Mouse (Mus musculus): ENCODE results near the gene Dennd5a.
A peak's percentile ranks its signal among the peaks of the same experiment; 100 is the strongest.
"Not testable (repeated sequence)": the region's sequence is repeated elsewhere in the genome, so short reads cannot be mapped to it uniquely, and the experiment has no call there.

Dennd5a gene

DNA sequence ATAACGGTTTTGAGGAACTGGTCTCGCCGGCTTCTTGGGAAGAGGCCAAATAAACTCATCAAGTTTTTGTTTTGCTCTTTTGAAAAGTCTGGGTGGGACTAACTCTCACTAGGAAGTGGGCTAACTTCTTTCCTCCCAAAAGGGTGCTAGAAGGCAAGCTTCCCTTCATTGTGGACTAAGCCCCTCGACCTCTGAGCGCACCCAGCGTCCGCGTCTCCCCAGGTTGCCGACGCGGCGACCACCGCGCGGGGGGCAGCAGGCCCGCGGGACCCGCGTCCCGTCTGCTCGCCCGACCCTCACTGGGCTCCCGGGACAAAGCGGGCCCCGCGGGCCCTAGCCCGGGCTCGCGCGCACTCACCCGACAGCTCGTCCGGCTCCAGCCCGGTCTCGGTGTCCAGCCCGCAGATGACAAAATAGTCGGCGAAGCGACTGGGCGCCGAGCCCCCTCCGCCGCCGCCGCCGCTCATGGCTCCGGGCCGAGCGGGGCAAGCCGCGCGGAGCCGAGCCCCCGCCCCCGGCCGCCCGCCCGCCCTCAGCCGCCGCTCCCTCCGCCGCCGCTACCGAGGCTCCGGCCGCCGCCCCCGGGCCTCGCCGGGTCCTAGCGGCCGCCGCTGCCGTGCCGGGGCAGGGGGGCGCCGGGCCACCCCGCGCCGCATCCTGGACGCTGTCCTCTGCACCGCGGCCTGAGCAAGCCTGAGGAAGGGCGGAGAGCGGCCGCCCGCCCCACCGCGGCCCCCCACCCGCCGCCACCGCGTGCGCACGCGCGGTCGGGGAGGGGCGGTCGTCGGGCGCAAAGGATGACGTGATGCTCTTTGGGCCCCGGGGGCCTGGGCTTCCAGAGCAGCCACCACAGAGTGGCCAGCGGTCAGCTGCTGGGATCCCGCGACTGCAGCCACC lies at the start of gene Dennd5a:
Gene Dennd5a, minus strand, starts transcription at position 755 of the 897 bp plus-strand sequence.
- peak; percentile 91 for DNase-seq (ENCODE audit: low spot score)

DNA sequence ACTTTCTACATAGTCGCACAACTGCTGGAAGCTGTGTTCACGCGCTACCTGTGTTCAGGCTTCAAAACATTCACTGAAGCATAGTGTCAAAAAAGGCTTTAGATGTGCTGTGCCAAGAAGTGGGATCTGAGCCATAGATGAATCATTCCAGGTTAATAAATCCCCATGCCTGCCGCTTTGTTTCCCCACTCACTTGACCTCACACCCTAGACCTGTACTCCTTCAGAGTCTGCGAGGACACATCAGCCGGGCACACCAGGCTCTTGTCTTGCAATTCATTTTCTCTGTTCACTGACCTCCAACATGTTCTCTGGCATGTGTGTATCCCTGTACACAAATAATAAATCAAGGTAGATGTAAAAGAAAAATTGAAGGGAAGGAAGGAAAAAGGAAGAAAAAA lies 48.8 kb upstream of the Dennd5a start:
- no peak for DNase-seq (ENCODE audit: low spot score)

DNA sequence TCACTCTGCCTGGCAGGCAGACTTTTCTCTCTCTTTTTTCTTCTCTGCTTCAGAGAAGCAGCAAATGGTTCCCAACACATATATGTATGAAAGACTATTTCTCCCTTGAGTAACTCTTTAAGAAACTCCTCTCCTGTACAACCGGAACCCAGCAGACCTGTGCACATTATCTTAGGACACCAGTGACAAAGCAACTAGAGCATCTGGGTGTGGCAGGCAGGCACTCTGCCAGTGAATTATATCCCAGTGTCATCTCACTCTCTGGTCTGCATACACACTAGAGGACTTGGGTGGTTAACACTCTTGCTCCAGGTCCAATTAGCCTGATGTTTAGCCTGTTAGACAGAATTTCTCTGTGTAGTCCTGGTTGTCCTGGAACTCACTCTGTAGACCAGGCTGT lies 48.2 kb upstream of the Dennd5a start:
- DNase-seq (ENCODE audit: low spot score) = no peak

DNA sequence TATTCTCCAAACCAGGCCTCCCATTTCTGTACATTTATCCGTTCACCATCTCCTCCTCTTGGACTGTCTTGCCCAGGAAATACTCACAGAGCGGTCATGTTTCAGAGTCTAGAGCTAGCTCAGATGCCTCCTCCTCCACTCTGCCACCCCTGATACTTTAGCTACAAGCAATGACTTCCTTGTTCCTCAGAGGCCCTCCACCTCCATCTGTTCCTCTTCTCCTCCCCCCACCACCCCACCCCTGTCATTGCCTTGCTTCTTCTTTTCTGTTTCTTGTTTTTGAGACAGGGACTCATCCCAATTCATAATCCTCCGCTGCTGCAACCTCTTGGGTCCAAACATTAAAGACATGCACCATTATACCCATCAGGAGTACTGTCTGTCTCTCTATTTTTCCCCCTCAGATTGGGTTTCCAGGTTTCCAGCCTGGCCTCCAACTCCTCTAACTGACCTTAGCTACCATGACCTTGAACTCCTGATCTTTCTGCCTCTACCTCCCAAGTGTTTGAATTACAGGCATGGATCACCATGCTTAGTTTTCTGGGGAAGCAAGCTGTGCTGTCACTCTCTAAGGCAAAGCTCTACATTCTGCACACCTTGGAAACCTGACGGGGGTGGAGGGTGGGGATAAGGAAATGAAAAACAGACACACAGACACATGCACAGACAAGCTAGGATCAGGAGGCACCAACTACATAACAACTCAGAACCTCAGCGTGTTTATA lies 46.4 kb upstream of the Dennd5a start:
- DNase-seq (ENCODE audit: low spot score) = no peak

DNA sequence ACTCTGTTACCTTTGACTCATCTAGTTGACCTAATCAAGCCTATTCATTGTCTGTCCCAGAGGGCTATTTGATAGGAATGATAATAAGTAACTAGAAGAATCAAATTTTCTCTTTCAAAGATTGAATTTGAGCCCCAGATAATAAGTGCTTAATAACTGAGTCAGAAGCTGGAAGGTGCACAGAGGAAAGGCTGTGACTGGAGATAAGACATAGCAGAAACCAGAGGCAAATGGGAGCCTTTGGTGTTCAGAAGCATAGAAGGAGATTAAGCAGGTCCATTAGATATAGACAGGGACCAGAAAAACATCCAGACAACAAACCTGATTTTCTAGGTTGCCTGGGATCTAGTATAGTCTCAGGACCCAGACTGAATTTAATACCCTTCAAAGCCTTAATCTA lies 45.7 kb upstream of the Dennd5a start:
- DNase-seq (ENCODE audit: low spot score) = no peak

DNA sequence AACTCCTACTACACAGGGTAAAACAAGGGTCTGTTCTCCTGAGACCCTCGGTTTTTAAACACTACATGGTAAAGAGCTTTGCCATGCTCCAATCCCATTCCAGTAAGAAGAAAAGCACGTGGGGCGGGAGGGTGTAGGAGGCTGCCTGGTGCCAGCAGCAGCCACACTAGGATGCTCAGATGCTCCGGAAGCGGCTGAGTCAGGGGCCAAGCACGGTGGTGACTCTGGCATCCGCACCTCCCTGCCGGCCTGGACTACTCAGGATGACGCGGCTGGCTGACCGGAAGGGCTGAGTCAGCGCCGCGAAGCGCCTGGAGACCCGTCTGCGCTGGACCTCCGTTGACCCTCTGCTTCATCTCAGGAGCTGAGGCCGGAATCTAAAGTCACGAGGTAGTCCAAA lies 42.7 kb upstream of the Dennd5a start:
- DNase-seq (ENCODE audit: low spot score) = peak; percentile 73

DNA sequence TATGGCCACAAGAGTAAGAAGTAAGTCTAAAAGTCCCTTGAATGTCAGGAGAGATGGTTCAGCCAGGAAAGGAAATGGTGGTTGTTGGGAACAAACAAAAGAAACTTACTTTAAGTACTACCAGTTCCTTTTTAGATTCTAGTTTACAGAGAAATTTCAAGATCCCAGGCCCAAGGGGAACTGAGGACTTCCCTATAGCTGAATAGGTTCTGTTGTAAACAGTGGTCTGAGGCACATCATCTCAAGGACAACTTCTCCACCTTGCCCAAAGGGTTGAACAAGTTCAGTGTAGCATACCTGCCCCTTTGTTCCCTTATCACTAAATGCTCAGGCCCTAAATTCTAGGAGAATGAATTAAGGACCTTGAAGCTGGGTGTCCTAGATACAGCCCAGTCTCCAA lies 41.8 kb upstream of the Dennd5a start:
- no peak for DNase-seq (ENCODE audit: low spot score)

DNA sequence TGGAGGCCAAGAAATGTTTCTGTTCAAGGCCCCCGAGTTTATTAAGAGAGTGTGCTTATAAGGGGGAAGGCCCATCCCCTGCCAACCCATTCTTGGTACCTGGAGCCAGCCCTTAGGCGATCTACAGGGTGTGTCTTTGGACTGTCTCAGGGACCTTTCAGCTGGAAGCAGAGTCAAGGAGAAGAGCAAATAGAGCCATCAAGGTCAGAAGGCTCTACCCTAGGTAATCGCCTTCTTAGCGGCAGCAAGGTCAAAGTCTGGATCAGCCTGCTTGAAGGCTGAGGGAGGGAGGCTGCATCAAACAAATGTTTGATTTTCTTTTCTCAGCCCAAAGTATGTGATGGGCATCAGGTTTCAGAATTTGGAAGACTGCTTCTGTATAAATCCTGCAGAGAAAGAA lies 38.1 kb upstream of the Dennd5a start:
- DNase-seq (ENCODE audit: low spot score) = no peak

DNA sequence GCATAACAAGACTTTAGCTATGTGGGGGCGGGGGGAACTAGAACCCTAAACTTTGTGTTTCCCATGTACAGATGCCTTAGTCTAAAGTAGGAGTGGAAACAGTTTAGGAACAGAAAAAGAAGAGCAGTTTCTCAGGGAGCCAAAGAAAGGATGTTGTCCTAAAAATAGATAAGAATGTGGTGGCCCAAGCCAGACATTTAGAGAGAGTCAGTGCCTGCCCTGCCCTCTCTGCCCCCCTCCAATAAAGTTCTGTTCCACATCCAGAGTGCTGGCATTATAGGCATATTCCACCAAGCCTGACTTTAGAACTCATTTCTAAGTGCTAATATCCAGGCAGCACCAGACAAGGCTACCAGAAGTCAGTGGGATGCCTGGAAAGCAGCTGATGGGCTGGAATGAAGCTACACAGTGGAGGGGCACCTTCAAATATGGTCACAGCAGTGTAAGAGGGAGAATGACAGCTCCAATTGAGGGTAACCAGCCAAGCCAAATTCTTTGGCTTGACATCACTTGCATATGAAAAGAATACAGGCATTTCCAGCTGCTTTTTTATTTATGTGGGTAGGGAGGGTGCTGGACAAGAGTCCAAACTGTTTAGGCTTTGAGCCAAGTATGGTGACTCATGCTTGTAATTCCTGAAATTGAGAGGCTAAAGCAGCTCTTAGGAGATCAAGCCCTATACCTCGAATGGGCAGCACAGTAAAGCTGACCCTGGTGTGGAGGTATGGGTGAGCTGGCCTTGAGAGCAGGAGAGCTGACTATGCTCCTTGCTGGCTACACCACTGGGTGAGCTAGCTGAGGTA lies 33.1 kb upstream of the Dennd5a start:
- DNase-seq (ENCODE audit: low spot score) = no peak

DNA sequence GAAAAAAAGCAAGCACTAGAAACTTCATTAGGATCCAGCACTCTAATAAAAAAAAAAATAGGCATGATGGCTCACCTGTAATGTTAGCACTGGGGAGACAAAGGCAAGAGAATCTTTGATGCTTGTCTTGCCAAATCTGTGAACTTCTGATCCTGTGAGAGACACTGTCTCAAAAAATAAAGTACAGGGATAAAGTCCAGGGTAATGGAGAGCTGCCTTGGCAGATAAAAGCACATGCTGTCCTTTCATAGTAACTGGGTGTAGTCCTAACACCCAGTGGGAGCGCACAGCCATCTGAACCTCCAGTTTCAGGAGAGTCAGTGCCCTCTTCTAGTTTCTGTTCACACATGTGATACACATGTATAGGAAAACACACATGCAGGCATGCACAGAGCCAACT lies 31.0 kb upstream of the Dennd5a start:
- no peak for DNase-seq (ENCODE audit: low spot score)

DNA sequence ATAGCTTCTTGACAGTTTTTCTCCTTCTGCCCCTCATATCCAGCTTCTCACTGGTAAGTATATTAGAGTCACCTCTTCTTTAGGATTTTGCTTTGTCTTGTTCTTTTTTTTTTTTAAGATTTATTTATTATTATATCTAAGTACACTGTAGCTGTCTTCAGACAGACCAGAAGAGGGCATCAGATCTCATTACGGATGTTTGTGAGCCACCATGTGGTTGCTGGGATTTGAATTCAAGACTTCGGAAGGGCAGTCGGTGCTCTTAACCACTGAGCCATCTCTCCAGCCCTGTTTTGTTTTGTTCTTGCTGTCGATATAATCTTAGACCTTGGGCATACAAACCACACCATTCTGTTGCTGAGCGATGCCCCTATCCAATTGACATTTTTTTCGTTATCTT lies 26.5 kb upstream of the Dennd5a start, which contains the start of gene Tmem41b:
Gene Tmem41b, minus strand, starts transcription at position 155 of the 400 bp plus-strand sequence.
- DNase-seq (ENCODE audit: low spot score) = peak; percentile 38

DNA sequence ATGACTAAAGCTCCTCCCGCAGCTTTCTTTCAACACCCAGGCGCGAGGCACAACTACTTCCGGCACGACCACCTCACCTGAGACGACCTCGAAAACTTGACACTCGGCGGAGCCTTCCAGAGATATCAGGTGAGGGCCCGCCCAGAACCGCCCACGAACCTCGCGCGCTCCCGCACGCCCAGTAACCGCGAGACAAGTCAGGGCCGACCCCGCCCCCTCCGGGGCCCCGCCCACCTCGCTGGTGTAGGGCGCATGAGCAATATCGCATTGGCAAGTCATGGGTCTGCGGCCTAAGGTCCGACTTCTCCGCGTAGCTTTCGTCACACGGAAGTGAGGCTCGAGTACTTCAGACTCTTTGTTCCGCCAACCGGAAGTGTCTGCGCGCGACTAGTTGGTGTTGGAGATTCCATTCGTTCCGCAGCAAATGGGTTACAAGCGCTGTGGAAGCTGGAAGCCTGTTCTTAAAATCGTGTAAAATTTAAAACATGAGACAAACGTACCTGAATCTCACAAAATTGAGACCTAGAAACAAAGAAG lies 25.9 kb upstream of the Dennd5a start:
- peak; percentile 99 for DNase-seq (ENCODE audit: low spot score)

DNA sequence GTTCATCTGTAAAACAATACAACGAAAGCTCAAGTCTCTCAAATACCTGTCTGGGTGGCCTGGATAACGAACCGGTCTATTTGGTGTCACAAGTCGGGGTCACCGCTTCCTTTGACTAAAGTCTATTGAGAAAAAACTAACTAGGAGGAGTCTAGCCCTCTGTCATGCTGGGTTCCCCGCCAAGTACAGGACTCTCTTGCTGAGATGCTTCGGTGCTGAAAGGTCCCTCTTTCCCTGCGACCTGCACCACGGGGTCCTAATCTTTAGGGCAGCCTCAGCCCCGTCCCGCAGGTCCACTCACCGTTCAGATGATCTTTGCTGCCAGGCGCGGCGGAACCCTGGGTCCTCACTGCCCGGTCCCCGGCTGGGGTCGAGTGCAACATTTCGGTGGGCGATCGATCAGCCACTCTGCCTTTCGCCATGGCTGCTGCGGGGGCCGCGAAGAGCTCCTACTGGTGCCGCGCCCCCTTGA lies 25.4 kb upstream of the Dennd5a start:
- DNase-seq (ENCODE audit: low spot score) = peak; percentile 34

DNA sequence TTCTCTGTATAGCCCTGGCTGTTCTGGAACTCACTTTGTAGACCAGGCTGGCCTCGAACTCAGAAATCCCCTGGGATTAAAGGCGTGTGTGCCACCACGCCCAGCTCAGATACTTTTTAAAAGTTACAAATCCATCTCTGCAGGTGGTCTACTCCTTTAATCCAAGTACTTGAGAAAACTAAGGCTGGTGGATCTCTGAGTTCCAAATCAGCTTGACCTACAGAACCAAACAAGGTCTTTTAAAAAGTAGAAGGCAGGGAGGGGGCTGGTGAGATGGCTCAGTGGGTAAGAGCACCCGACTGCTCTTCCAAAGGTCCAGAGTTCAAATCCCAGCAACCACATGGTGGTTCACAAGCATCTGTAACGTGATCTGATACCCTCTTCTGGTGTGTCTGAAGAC lies 24.3 kb upstream of the Dennd5a start:
- not testable (repeated sequence) for DNase-seq (ENCODE audit: low spot score)

DNA sequence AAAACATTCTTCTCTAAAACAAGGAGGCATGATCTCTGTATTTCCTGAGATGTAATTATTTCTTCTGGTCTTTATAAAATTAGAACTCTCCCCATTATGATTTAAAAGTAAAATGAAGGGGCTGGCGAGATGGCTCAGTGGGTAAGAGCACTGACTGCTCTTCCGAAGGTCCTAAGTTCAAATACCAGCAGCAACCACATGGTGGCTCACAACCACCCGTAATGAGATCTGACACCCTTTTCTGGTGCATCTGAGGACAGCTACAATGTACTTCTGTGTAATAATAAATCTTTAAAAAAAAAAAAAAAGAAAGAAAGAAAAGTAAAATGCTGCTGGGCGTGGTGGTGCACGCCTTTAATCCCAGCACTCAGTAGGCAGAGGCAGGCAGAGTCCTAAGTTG lies 16.9 kb upstream of the Dennd5a start:
- not testable (repeated sequence) for DNase-seq (ENCODE audit: low spot score)

DNA sequence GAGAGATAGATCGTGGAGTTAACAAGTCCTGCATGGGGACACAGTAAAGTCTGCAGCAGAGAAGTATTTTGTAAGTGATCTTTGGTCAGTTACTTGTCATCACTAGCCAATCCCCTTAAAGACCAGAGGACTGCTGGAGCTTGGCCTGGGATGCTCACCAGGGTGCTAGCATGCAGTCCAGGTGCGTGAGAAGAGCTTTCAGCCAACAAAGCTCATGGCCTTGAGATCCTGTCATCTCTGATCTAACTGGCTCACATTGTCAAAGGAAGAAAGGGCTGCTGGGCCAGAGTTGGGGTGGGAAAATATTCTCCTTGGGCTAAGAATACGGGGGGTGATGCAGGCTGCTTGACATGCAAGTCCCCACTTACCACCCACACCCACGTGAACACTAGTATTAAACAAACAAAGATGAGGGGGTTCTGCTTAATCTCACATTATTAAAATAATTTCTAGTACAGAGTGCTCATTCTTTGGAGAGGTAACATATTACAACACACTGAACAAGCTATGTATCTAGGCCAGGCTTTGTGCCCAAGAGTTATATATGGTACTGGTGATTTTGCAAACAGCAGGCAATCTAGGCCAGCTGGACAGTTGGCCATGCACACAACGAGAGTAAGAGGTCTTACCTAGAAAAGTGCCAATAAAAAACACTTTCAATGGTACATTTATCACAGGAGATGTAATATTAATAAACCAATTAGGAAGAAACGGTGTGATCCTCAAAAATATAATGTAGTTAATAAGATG lies 15.9 kb upstream of the Dennd5a start:
- DNase-seq (ENCODE audit: low spot score) = no peak

DNA sequence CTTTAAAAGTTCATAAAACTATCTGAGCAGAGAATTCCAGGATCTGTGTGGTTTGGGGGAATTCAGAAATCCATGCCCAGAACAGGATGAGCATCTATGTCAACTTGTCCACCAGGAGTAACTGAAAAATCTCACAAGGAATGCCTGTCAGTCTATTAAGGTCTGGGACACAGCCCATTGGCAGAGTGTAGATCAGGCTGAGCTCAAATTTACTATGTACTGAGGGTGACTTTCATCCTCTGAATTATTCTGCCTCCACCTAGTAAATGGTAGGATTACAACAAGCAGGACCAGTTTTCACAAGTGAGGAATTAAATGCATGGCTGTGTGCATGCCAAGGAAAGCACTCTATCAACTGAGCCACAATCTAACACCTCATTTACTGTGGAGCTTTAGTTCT lies 9.3 kb upstream of the Dennd5a start:
- DNase-seq (ENCODE audit: low spot score) = no peak

DNA sequence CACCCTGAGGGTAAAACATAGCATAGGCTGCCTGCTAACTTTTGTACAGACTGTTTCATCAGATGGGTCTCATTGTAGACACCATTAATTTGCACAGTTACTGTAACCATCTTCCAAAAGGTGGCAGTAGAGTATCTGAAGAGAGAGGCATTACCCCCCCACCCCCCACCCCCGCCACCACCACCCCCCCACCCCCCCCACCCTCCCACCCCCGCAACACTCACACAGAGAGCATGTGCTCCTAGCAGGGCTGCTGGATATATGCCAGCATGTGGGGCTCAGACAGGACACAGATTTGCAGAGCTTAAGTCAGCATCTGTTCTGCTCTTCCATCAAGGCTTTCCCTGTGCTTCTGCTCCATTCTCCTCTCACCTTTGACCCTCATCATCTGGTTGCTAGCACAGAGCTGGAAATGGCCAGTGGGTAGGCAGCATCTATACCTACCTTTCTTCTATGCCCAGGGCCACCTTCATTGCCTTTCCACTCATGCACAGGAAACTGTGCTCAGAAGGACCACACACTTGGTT lies 8.7 kb upstream of the Dennd5a start:
- DNase-seq (ENCODE audit: low spot score) = peak; percentile 52

DNA sequence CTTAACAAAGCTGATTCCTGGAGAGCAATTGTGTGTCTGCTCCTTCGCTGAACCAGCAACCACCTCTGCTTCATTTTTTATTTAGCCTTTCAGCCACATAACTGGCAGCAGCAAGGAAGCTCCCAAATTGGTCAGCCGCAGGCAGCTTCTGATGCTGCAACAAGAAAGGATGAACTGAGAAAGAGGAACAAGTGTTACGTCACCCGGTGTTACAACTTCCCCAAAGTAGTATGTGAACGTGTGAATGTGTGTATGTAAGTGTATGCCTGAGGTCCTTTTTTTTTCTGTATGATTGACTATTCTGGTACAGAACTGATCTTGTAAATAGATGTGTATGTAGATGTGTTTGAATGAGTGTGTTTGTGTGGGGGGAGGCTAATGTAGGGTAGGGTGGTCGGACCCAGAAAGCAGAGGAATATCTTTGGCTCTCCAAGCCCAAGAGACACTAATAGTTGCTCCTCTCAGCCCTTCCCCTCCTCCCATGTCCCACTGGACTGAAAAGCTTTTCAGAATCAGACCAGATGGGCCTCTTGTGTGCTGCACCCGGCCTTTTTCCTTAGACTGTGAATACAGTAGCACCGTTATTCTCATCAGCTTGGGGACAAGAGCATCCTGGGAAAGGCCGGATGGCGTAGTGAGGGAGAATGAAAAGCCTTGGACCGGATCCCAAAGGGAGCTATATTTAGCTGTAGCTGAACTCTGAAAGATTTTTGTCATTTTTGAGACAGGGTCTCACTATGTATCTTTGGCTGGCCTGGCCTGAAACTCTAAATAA lies 7.7 kb upstream of the Dennd5a start:
- no peak for DNase-seq (ENCODE audit: low spot score)

DNA sequence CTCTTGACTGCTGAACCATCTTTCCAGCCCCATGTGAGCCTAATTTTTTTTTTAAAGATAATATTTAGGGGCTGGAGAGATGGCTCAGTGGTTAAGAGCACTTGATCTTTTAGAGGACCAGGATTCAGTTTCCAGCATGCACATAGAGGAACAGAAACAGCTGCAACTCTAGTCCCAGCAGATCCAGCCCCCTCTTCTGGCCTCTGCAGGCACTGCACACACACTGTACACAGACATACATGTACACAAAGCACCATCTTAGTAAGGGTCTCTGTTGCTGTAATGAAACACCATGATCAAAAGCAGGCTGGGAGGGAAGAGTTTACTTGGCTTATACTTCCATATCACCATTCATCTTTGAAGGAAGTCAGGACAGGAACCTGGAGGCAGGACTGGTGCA lies 5.4 kb upstream of the Dennd5a start:
- DNase-seq (ENCODE audit: low spot score) = no peak
